Mouse (Mus musculus): Measurements from ENCODE around the gene Elp5. TPM values are rescaled to one million over a fixed set of nuclear protein-coding genes. Genes with fewer than 3 reads are reported as not detected.

The Elp5 gene
- polyA plus RNA-seq, 2 experiments = 101 to 122 TPM

DNA sequence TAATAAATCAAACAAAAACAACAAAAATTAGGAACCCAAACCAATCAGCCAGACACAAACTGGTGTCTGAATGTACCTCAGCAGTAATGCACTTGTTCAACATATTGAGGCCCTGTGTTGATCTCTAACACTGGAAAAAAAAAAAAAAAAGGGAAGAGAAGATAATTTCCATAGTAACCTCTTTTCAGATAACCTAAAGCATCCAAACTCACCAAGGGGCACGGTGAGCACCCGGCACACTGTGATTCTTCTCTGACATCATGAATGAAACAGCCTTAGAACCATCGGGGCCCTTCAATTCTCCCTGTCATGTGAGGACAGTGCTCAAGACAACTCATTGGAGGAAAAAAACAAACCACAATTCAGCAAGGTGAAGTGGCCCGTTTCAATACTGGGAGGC, 52.6 kb downstream of the Elp5 start:
- H3K4me2 ChIP-seq (replicated peaks; ENCODE audit: low read depth, low read length, severe bottlenecking) = no peak overlapping the region
- H3K4me1 ChIP-seq (ENCODE audit: control insufficient read depth, insufficient read depth, low read length) = peaks cover 3% of the 10 kb centered on the region; the same call in 1 of the 2 replicates
- H3K4me3 ChIP-seq (replicated peaks; ENCODE audit: low read length) = no peak overlapping the region
- H3K27ac ChIP-seq (replicated peaks; ENCODE audit: low read depth, low read length) = no peak overlapping the region
- no peaks in the 10 kb centered on the region for H3K36me3 ChIP-seq (ENCODE audit: control insufficient read depth, insufficient read depth, low read length)
- no peak for ATAC-seq (ENCODE audit: low FRiP score, low read depth)
- no peak for DNase-seq (ENCODE audit: low spot score)
- 80% methylated on average over 4 of the region's 4 CpGs for WGBS
- no peak overlapping the region for H3K9ac ChIP-seq (ENCODE audit: low read depth, low read length, severe bottlenecking)
- no peaks in the 10 kb centered on the region for H3K9me3 ChIP-seq (ENCODE audit: control insufficient read depth, low read length)
- H3K27me3 ChIP-seq (ENCODE audit: control insufficient read depth, insufficient read depth, low read length) = no peaks in the 10 kb centered on the region
- TF ChIP-seq POLR2A (IDR thresholded peaks at IDR 0.05; ENCODE audit: borderline replicate concordance, extremely low read depth, insufficient read depth, insufficient read length) = no peak

DNA sequence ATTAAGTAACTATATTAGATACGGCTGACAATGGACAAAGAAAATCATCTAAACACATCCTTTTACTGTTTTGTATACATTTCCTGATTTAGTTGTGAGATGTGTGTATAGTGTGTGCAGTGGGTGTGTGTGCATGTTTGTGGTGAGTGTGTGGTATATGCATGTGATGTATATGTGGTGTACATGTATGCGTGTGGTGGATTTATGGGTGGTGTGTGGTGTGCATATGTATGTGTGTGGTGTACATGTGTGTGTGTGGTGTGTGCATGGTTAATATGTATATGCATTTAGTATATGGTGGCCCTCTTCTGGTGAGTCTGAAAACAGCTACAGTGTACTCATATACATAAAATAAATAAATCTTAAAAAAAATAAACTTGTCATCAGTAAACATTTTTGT, 54.8 kb downstream of the Elp5 start:
- Histone ChIP-seq H3K4me1 (ENCODE audit: control insufficient read depth, insufficient read depth, low read length) (peaks cover 4% of the 10 kb centered on the region; the same call in 1 of the 2 replicates), H3K9me3 (ENCODE audit: control insufficient read depth, low read length) (no peaks in the 10 kb centered on the region), H3K9ac (ENCODE audit: low read depth, low read length, severe bottlenecking) (no peak overlapping the region), H3K36me3 (ENCODE audit: control insufficient read depth, insufficient read depth, low read length) (no peaks in the 10 kb centered on the region), H3K4me2 (replicated peaks; ENCODE audit: low read depth, low read length, severe bottlenecking) (no peak overlapping the region), H3K27ac (replicated peaks; ENCODE audit: low read depth, low read length) (no peak overlapping the region), H3K4me3 (replicated peaks; ENCODE audit: low read length) (no peak overlapping the region), H3K27me3 (ENCODE audit: control insufficient read depth, insufficient read depth, low read length) (no peaks in the 10 kb centered on the region)
- DNase-seq (ENCODE audit: low spot score) = no peak
- TF ChIP-seq POLR2A (IDR thresholded peaks at IDR 0.05; ENCODE audit: borderline replicate concordance, extremely low read depth, insufficient read depth, insufficient read length) = no peak
- WGBS = 99% methylated on average over 2 of the region's 2 CpGs
- ATAC-seq (ENCODE audit: low FRiP score, low read depth) = no peak

DNA sequence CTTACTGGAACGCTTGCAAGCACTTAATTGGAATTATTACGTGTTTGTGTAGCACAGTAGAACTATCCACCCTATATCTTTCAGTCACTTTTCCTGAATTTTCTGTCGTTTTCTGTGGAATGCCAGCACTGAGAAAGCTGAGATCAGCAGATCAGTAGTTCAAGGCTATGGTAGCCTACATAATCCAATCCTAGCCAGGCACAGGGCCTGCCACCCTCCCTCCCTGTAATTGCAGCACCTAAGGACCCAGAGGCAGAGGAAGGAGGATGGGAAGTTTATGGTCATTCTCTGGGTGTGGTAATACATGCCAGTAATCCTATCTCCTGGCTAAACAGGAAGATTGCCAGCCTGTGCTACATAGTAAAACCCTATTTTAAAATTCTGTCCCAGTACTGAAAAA, 59.5 kb downstream of the Elp5 start:
- no peaks in the 10 kb centered on the region for H3K27me3 ChIP-seq (ENCODE audit: control insufficient read depth, insufficient read depth, low read length)
- no peak overlapping the region for H3K4me2 ChIP-seq (replicated peaks; ENCODE audit: low read depth, low read length, severe bottlenecking)
- no peak overlapping the region for H3K9ac ChIP-seq (ENCODE audit: low read depth, low read length, severe bottlenecking)

DNA sequence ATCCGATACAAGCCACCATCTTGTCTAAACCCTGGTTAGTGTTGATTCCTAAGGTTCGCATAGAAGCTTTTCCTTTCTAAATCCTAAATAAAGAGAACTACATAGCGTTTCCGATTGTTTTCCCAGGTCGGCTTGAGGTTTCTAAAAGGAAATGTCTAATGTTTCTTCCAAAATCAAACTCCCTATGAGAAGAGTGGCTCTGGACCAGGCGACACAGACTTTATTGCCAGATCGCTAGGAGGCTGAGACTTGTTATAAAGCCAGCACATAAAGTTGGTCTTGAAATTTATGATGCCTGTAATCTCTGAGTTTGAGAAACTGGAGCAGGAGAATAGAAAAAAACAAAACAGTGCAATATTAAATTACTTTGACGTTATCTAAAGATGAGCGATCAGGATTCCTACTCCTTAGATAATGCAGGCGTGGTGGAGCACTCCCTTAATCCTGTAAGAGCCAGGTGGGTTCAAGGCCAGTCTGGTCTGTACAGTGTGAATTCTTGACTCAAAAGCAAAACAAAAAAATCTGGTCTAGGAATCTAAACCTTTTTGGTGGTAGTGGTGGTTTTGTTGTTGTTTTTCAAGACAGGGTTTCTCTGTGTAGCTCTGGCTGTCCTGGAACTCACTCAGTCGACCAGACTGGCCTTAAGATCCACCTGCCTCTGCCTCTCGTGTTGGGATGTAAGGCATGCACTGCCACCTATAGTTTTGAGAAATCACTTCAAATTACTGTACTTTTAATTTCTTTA, 60.1 kb downstream of the Elp5 start:
- Histone ChIP-seq H3K4me2 (replicated peaks; ENCODE audit: low read depth, low read length, severe bottlenecking) (peak overlapping the region; percentile 72), H3K27me3 (ENCODE audit: control insufficient read depth, insufficient read depth, low read length) (no peaks in the 10 kb centered on the region), H3K9me3 (ENCODE audit: control insufficient read depth, low read length) (no peaks in the 10 kb centered on the region), H3K9ac (ENCODE audit: low read depth, low read length, severe bottlenecking) (peak overlapping the region; percentile 44), H3K4me1 (ENCODE audit: control insufficient read depth, insufficient read depth, low read length) (peaks cover 12% of the 10 kb centered on the region), H3K36me3 (ENCODE audit: control insufficient read depth, insufficient read depth, low read length) (peaks cover 19% of the 10 kb centered on the region), H3K4me3 (replicated peaks; ENCODE audit: low read length) (peak overlapping the region; percentile 97), H3K27ac (replicated peaks; ENCODE audit: low read depth, low read length) (peak overlapping the region; percentile 97)
- DNase-seq (ENCODE audit: low spot score) = peak; percentile 34
- WGBS = 1% methylated on average over 12 of the region's 12 CpGs
- ATAC-seq (ENCODE audit: low FRiP score, low read depth) = no peak
- TF ChIP-seq POLR2A (IDR thresholded peaks at IDR 0.05; ENCODE audit: borderline replicate concordance, extremely low read depth, insufficient read depth, insufficient read length) = no peak

More for the DNA sequence above, 59.5 kb downstream of the Elp5 start:
- ATAC-seq (ENCODE audit: low FRiP score, low read depth) (no peak), DNase-seq (ENCODE audit: low spot score) (no peak)
- H3K4me1 ChIP-seq (ENCODE audit: control insufficient read depth, insufficient read depth, low read length) = peaks cover 12% of the 10 kb centered on the region
- 64% methylated on average over 3 of the region's 3 CpGs for WGBS
- TF ChIP-seq POLR2A (IDR thresholded peaks at IDR 0.05; ENCODE audit: borderline replicate concordance, extremely low read depth, insufficient read depth, insufficient read length) = no peak
- H3K4me3 ChIP-seq (replicated peaks; ENCODE audit: low read length) = no peak overlapping the region; the same call in 1 of the 2 replicates
- no peaks in the 10 kb centered on the region for H3K9me3 ChIP-seq (ENCODE audit: control insufficient read depth, low read length)
- H3K36me3 ChIP-seq (ENCODE audit: control insufficient read depth, insufficient read depth, low read length) = peaks cover 13% of the 10 kb centered on the region
- H3K27ac ChIP-seq (replicated peaks; ENCODE audit: low read depth, low read length) = 0 out of 2 replicates have a peak overlapping the region, but pooled peaks have one; percentile 97

DNA sequence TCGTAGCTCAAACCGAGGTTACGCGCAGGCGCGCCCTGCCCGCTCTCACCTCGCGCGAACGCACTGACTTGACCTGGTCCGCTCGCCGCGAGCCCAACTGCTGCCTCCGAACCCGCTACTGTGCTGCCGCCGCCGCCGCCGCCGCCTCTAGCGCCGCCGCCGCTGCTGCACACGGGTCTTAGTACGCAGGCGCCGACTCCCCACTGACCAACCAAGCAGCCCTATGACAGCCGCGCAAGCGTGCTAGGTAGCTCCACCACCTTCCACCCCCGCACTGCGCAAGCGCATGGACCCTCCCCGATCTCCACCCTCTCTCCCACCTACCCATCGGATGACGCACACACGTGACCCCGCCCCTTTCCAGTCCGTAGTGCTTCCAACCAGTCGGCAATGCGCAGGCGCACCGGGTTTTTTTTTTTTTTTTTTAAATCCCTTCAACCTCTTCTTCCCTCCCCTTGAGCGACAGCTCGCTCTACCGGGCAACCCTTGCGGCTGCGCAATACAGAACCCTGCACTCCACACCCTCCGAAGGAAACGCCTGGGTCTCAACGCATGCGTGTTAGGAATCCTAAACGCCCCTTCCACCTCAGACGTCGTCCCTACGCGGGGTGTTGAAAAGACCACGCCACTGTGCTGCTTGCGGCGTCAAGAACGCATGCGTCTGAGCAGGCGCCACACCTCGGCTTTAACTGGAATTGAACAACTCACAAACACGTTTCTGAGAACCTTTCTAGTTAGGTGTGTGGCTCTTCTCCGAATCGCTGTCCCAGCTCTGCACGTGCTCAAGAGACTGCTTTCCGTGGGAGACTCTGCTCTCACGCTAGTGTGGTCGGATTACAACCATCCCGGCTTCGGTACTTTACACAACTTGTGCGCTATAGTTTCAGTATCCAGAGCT, 61.0 kb downstream of the Elp5 start, which contains the start of gene Eif5a:
Gene Eif5a (minus strand): TSS at position 845 of the 898 bp plus-strand sequence.
- peak; percentile 90; the same call in 1 of the 2 replicates for TF ChIP-seq POLR2A (IDR thresholded peaks at IDR 0.05; ENCODE audit: borderline replicate concordance, extremely low read depth, insufficient read depth, insufficient read length)
- peaks cover 27% of the 10 kb centered on the region for H3K36me3 ChIP-seq (ENCODE audit: control insufficient read depth, insufficient read depth, low read length)

More for the DNA sequence above, 61.0 kb downstream of the Elp5 start, which contains the start of gene Eif5a:
- H3K9ac ChIP-seq (ENCODE audit: low read depth, low read length, severe bottlenecking) = peak within 1 kb of the TSS; percentile 93
- peak within 1 kb of the TSS; percentile 97 for H3K27ac ChIP-seq (replicated peaks; ENCODE audit: low read depth, low read length)
- peak within 1 kb of the TSS; percentile 97 for H3K4me3 ChIP-seq (replicated peaks; ENCODE audit: low read length)
- ATAC-seq (ENCODE audit: low FRiP score, low read depth) (peak; percentile 95), DNase-seq (ENCODE audit: low spot score) (peak; percentile 100)
- under 1% methylated on average over 68 of the region's 78 CpGs for whole genome bisulfite sequencing
- no peaks in the 10 kb centered on the region for H3K27me3 ChIP-seq (ENCODE audit: control insufficient read depth, insufficient read depth, low read length)
- H3K4me2 ChIP-seq (replicated peaks; ENCODE audit: low read depth, low read length, severe bottlenecking) = peak within 1 kb of the TSS; percentile 88
- peaks cover 12% of the 10 kb centered on the region for H3K4me1 ChIP-seq (ENCODE audit: control insufficient read depth, insufficient read depth, low read length)
- no peaks in the 10 kb centered on the region for H3K9me3 ChIP-seq (ENCODE audit: control insufficient read depth, low read length)
